Mouse (Mus musculus) myocyte (in vitro differentiated cells): ENCODE data around the gene Cdkn2b.

Source experiments
- CEBPB ChIP-seq: IDR thresholded peaks from 2 replicates; pipeline ENCODE4 v1.6.1; 2011; ENCODE audit warnings: mild to moderate bottlenecking, moderate library complexity; ENCODE audit not compliant: poor library complexity, insufficient read depth, severe bottlenecking
- E2F4 ChIP-seq: IDR thresholded peaks from one replicate; pipeline ENCODE4 v1.6.1; 2011; ENCODE audit warnings: mild to moderate bottlenecking, control low read depth, moderate library complexity; ENCODE audit not compliant: insufficient read depth
- MAX ChIP-seq: IDR thresholded peaks from one replicate; pipeline ENCODE4 v1.6.1; 2011; ENCODE audit warnings: low read depth, mild to moderate bottlenecking, control low read depth
- MYOD1 ChIP-seq, 3 experiments: IDR thresholded peaks; one replicate each; pipeline ENCODE4 v1.6.1; 2011; ENCODE audit warnings: control low read depth in 2 of 3, low read depth in 2 of 3, mild to moderate bottlenecking in 2 of 3, moderate library complexity in 1 of 3; ENCODE audit not compliant: insufficient read length in 2 of 3, control insufficient read depth in 1 of 3
- MYOG ChIP-seq, 3 experiments: IDR thresholded peaks; one replicate each; pipeline ENCODE4 v1.6.1; 2011; ENCODE audit warnings: control low read depth in 2 of 3, low read depth in 2 of 3, mild to moderate bottlenecking in 2 of 3; ENCODE audit not compliant: insufficient read length in 2 of 3, control insufficient read depth in 1 of 3, insufficient read depth in 1 of 3
- POLR2A ChIP-seq: IDR thresholded peaks from one replicate; pipeline ENCODE4 v1.6.1; 2011; ENCODE audit warnings: low read depth, mild to moderate bottlenecking, control low read depth, moderate library complexity; ENCODE audit not compliant: insufficient read length
- POLR2AphosphoS2 ChIP-seq: IDR thresholded peaks from one replicate; pipeline ENCODE4 v1.6.1; 2011; ENCODE audit warnings: low read depth, control low read depth; ENCODE audit not compliant: insufficient read length
- REST ChIP-seq: IDR thresholded peaks from one replicate; pipeline ENCODE4 v1.6.1; 2011; ENCODE audit warnings: mild to moderate bottlenecking, control low read depth, moderate library complexity; ENCODE audit not compliant: insufficient read depth, insufficient read length
- SRF ChIP-seq: IDR thresholded peaks from one replicate; pipeline ENCODE4 v1.6.1; 2011; ENCODE audit warnings: low read depth; ENCODE audit not compliant: control insufficient read depth, insufficient read length
- TCF12 ChIP-seq: IDR thresholded peaks from one replicate; pipeline ENCODE4 v1.6.1; 2011; ENCODE audit warnings: mild to moderate bottlenecking, control low read depth; ENCODE audit not compliant: poor library complexity, insufficient read depth, severe bottlenecking
- TCF3 ChIP-seq: IDR thresholded peaks from one replicate; pipeline ENCODE4 v1.6.1; 2011; ENCODE audit warnings: low read depth, control low read depth; ENCODE audit not compliant: insufficient read length
- USF1 ChIP-seq: IDR thresholded peaks from one replicate; pipeline ENCODE4 v1.6.1; 2011; ENCODE audit warnings: low read depth, mild to moderate bottlenecking, control low read depth, moderate library complexity

DNA sequence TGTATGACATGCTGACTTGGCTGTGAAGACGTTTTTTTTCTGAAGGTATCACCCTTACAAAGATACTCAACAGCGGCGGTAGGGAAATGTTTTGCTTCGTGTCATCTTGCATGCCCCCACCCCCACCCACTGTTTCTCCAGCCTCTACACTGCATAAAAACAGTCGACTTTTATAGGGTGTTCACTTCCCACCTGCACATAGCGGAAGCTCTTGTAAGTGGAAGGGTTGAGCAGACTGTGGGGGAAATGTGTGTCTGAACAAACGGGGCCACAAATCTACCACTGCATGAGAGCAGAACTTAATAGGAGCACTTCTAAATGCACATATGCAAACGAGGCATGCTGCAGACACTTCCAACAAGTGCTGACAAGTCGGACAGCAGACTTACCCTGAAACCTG, 39.6 kb upstream of the Cdkn2b start:
- TF ChIP-seq CEBPB (no peak), POLR2A (no peak), MAX (no peak), TCF3 (no peak), MYOD1 (IDR thresholded peaks at IDR 0.05; ENCODE audit: control insufficient read depth in 1 of 3, insufficient read length in 2 of 3, low read depth in 2 of 3) (no peak), POLR2AphosphoS2 (no peak), USF1 (no peak), MYOG (IDR thresholded peaks at IDR 0.05; ENCODE audit: control insufficient read depth in 1 of 3, insufficient read depth in 1 of 3, insufficient read length in 2 of 3, low read depth in 2 of 3) (no peak), REST (no peak), E2F4 (no peak), TCF12 (no peak), SRF (no peak)
